Mouse (Mus musculus): Measurements from ENCODE around the gene Plekha1. TPM values are rescaled to one million over a fixed set of nuclear protein-coding genes. Genes with fewer than 3 reads are reported as not detected.

Plekha1 gene
- total RNA-seq, 1 experiment, result 52.4 TPM

DNA sequence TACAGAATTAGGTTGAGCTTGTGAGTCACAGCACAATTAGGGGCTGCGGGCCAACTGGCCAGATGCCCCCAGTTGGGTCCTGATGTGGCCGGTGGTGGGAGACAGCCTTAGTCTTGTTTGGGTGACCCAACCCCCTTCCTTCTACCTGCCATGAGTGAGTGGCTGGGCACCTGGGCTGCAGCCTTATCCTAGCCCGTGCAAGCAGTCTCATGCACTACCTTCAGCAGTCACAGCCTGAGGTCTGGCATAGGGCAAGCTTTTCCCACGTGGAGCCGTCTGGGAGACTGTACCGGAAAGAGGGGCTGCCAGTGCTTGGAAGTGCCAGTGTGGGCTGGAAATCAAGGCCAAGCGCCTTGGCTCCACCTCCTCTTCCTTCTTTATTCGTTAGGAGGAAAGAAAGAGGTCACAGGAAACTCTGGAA is 83.8 kb downstream of the Plekha1 start:
- Histone ChIP-seq H3K9ac (ENCODE audit: insufficient read depth, low read depth, low read length, poor library complexity, severe bottlenecking) (peak overlapping the region; percentile 77; the same call in 1 of the 2 replicates), H3K36me3 (ENCODE audit: control insufficient read depth, insufficient read depth, low read length, poor library complexity, severe bottlenecking) (no peaks in the 10 kb centered on the region), H3K4me1 (ENCODE audit: control insufficient read depth in 2 of 2, insufficient read depth in 2 of 2, low read length in 2 of 2, poor library complexity in 1 of 2) (peaks cover 9 to 24% of the 10 kb centered on the region in 2 experiments; a peak in 3 of 4 replicates), H3K4me3 (ENCODE audit: insufficient read depth in 1 of 2, low read depth in 1 of 2, low read length in 2 of 2, poor library complexity in 1 of 2, severe bottlenecking in 1 of 2) (peak overlapping the region; percentile 30 to 68), H3K9me3 (ENCODE audit: control insufficient read depth, insufficient read depth, low read depth, low read length) (no peaks in the 10 kb centered on the region), H3K27ac (ENCODE audit: insufficient read depth, low read depth, low read length, poor library complexity, severe bottlenecking) (peak overlapping the region; percentile 90; the same call in 1 of the 2 replicates)
- no peak for TF ChIP-seq HCFC1 (IDR thresholded peaks at IDR 0.05; ENCODE audit: borderline replicate concordance, insufficient read depth, low read length)
- no peak for TF ChIP-seq MAFK (IDR thresholded peaks at IDR 0.05; ENCODE audit: insufficient read depth, low read depth, low read length)
- TF ChIP-seq ZNF384 (IDR thresholded peaks at IDR 0.05; ENCODE audit: low read depth, low read length), result no peak
- no peak for TF ChIP-seq ZC3H11A (IDR thresholded peaks at IDR 0.05; ENCODE audit: borderline replicate concordance, low read depth, low read length)
- TF ChIP-seq CHD2 (IDR thresholded peaks at IDR 0.05; ENCODE audit: low read depth, low read length), result no peak
- no peak for DNase-seq (ENCODE audit: low read depth, low spot score)
- in situ Hi-C loops (cut with MboI; ENCODE audit: low sequenced_read_pairs in 2 of 2, unreplicated experiment in 2 of 2), result no loop called here

DNA sequence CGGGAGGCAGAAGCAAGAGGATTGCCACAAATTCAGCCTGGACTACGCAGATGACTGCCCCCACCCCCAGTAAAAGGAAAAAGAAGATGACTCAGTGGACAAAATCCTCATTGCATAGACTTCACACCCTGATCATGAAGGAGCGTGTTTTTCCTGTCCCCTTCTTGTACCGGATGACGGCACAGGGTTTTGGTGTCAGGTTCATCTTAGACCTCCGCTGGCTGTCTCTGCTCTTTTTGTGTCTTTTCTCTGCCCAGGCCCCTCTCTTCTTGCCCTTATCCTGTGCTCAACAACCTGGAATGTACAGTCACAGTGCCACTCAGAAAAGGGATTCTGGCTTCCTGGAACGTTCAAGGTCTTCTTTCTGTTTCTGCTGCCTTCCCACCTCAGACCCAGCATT is 84.9 kb downstream of the Plekha1 start:
- H3K36me3 ChIP-seq (ENCODE audit: control insufficient read depth, insufficient read depth, low read length, poor library complexity, severe bottlenecking), result no peaks in the 10 kb centered on the region
- peaks cover 2 to 16% of the 10 kb centered on the region in 2 experiments; a peak in 2 of 4 replicates for H3K4me1 ChIP-seq (ENCODE audit: control insufficient read depth in 2 of 2, insufficient read depth in 2 of 2, low read length in 2 of 2, poor library complexity in 1 of 2)
- no peak overlapping the region for H3K4me3 ChIP-seq (ENCODE audit: insufficient read depth in 1 of 2, low read depth in 1 of 2, low read length in 2 of 2, poor library complexity in 1 of 2, severe bottlenecking in 1 of 2)
- DNase-seq (ENCODE audit: low read depth, low spot score), result no peak
- in situ Hi-C loops (cut with MboI; ENCODE audit: low sequenced_read_pairs in 2 of 2, unreplicated experiment in 2 of 2), result no loop called here
- peak overlapping the region; percentile 47; the same call in 1 of the 2 replicates for H3K27ac ChIP-seq (ENCODE audit: insufficient read depth, low read depth, low read length, poor library complexity, severe bottlenecking)
- H3K9me3 ChIP-seq (ENCODE audit: control insufficient read depth, insufficient read depth, low read depth, low read length), result no peaks in the 10 kb centered on the region
- TF ChIP-seq MAFK (IDR thresholded peaks at IDR 0.05; ENCODE audit: insufficient read depth, low read depth, low read length) (no peak), HCFC1 (IDR thresholded peaks at IDR 0.05; ENCODE audit: borderline replicate concordance, insufficient read depth, low read length) (no peak), ZNF384 (IDR thresholded peaks at IDR 0.05; ENCODE audit: low read depth, low read length) (no peak), CHD2 (IDR thresholded peaks at IDR 0.05; ENCODE audit: low read depth, low read length) (no peak), ZC3H11A (IDR thresholded peaks at IDR 0.05; ENCODE audit: borderline replicate concordance, low read depth, low read length) (no peak)
- peak overlapping the region; percentile 36; the same call in 1 of the 2 replicates for H3K9ac ChIP-seq (ENCODE audit: insufficient read depth, low read depth, low read length, poor library complexity, severe bottlenecking)

DNA sequence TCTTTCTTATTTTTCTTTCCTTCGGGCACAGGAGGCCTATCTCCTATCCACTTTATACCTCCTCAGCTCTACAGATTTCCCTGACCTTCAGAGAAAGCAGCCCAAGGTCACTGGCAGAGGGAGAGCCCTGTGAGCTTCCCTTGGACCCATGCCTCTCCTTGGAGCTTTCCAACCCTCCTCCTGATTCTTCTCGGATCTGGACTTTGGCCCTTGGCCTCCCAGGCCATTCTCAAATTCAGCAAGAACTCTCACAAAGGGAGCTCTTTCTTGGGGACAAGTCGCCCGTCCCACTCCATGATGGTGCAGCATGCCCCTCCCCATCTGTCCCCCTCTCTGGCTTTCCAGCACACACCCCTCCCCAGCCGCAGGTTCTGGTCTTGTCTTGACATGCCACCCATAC is 85.4 kb downstream of the Plekha1 start:
- in situ Hi-C loops (cut with MboI; ENCODE audit: low sequenced_read_pairs in 2 of 2, unreplicated experiment in 2 of 2), result no loop called here
- Histone ChIP-seq H3K4me3 (ENCODE audit: insufficient read depth in 1 of 2, low read depth in 1 of 2, low read length in 2 of 2, poor library complexity in 1 of 2, severe bottlenecking in 1 of 2) (no peak overlapping the region), H3K4me1 (ENCODE audit: control insufficient read depth in 2 of 2, insufficient read depth in 2 of 2, low read length in 2 of 2, poor library complexity in 1 of 2) (peaks cover 2 to 14% of the 10 kb centered on the region in 2 experiments; a peak in 2 of 4 replicates), H3K9me3 (ENCODE audit: control insufficient read depth, insufficient read depth, low read depth, low read length) (no peaks in the 10 kb centered on the region), H3K9ac (ENCODE audit: insufficient read depth, low read depth, low read length, poor library complexity, severe bottlenecking) (peak overlapping the region; percentile 36; the same call in 1 of the 2 replicates), H3K36me3 (ENCODE audit: control insufficient read depth, insufficient read depth, low read length, poor library complexity, severe bottlenecking) (no peaks in the 10 kb centered on the region), H3K27ac (ENCODE audit: insufficient read depth, low read depth, low read length, poor library complexity, severe bottlenecking) (peak overlapping the region; percentile 47; the same call in 1 of the 2 replicates)
- TF ChIP-seq CHD2 (IDR thresholded peaks at IDR 0.05; ENCODE audit: low read depth, low read length) (no peak), HCFC1 (IDR thresholded peaks at IDR 0.05; ENCODE audit: borderline replicate concordance, insufficient read depth, low read length) (no peak), ZC3H11A (IDR thresholded peaks at IDR 0.05; ENCODE audit: borderline replicate concordance, low read depth, low read length) (no peak), ZNF384 (IDR thresholded peaks at IDR 0.05; ENCODE audit: low read depth, low read length) (no peak), MAFK (IDR thresholded peaks at IDR 0.05; ENCODE audit: insufficient read depth, low read depth, low read length) (no peak)
- no peak for DNase-seq (ENCODE audit: low read depth, low spot score)

DNA sequence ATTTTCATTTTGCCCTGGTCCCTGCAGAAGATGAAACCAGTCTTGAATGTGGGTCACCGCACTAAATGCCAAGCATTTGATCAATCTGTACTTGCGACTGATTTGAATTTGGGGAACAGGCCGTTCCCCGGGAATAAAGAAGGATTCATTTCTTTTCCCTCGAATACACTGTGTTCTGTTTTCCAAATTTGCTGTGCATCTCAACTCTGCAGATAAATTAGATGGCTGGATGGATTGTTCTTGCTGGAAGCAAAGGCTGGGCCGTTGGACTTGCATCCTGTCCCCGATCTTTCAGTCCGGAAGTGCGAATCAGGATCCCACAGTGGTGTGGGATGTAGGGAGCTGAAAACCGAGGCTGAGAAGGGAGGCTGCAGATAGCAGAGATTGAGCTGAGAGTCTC is 87.8 kb downstream of the Plekha1 start:
- H3K9me3 ChIP-seq (ENCODE audit: control insufficient read depth, insufficient read depth, low read depth, low read length), result no peaks in the 10 kb centered on the region

More for the DNA sequence above, 87.8 kb downstream of the Plekha1 start:
- in situ Hi-C loops (cut with MboI; ENCODE audit: low sequenced_read_pairs in 2 of 2, unreplicated experiment in 2 of 2), result no loop called here
- no peak for TF ChIP-seq ZC3H11A (IDR thresholded peaks at IDR 0.05; ENCODE audit: borderline replicate concordance, low read depth, low read length)
- TF ChIP-seq ZNF384 (IDR thresholded peaks at IDR 0.05; ENCODE audit: low read depth, low read length), result no peak
- TF ChIP-seq MAFK (IDR thresholded peaks at IDR 0.05; ENCODE audit: insufficient read depth, low read depth, low read length), result no peak
- TF ChIP-seq HCFC1 (IDR thresholded peaks at IDR 0.05; ENCODE audit: borderline replicate concordance, insufficient read depth, low read length), result no peak
- TF ChIP-seq CHD2 (IDR thresholded peaks at IDR 0.05; ENCODE audit: low read depth, low read length), result no peak
- Histone ChIP-seq H3K9ac (ENCODE audit: insufficient read depth, low read depth, low read length, poor library complexity, severe bottlenecking) (no peak overlapping the region), H3K4me3 (ENCODE audit: insufficient read depth in 1 of 2, low read depth in 1 of 2, low read length in 2 of 2, poor library complexity in 1 of 2, severe bottlenecking in 1 of 2) (no peak overlapping the region), H3K27ac (ENCODE audit: insufficient read depth, low read depth, low read length, poor library complexity, severe bottlenecking) (no peak overlapping the region), H3K4me1 (ENCODE audit: control insufficient read depth in 2 of 2, insufficient read depth in 2 of 2, low read length in 2 of 2, poor library complexity in 1 of 2) (peaks cover 2 to 8% of the 10 kb centered on the region in 2 experiments; a peak in 2 of 4 replicates), H3K36me3 (ENCODE audit: control insufficient read depth, insufficient read depth, low read length, poor library complexity, severe bottlenecking) (no peaks in the 10 kb centered on the region)
- no peak for DNase-seq (ENCODE audit: low read depth, low spot score)

Data from ES-E14 (cell line).